Mouse (Mus musculus): ENCODE measurements around the gene Tenm3.

DNA sequence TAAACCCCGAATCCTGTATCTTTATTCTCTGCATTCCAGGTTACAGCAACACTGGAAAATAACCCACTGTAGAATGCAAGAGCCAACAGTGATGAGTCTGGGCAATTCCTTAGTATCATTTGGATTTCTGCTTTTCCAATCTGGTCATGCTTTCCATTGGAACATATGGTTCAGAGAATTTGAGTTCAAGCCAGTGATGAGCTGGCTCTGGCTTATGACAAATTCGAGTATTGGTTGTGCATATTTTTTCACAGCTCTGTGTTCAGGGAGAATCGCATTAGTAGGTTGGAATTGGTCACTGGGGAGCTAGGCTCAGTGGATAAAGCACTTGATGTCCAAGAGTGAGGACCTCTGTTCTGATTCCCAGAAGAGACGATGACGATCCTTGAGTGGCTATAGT, 36.8 kb upstream of the Tenm3 start:
- TF ChIP-seq MAX (IDR thresholded peaks at IDR 0.05; ENCODE audit: low read depth), result no peak
- TF ChIP-seq USF1 (IDR thresholded peaks at IDR 0.05; ENCODE audit: low read depth), result no peak
- no peak for TF ChIP-seq POLR2A (IDR thresholded peaks at IDR 0.05; ENCODE audit: insufficient read length, low read depth)
- no peak for TF ChIP-seq E2F4 (IDR thresholded peaks at IDR 0.05; ENCODE audit: insufficient read depth)
- no peak for TF ChIP-seq TCF12 (IDR thresholded peaks at IDR 0.05; ENCODE audit: insufficient read depth, poor library complexity, severe bottlenecking)
- no peak for TF ChIP-seq MYOD1 (IDR thresholded peaks at IDR 0.05; ENCODE audit: control insufficient read depth in 1 of 3, insufficient read length in 2 of 3, low read depth in 2 of 3)
- no peak for TF ChIP-seq TCF3 (IDR thresholded peaks at IDR 0.05; ENCODE audit: insufficient read length, low read depth)
- no peak for TF ChIP-seq MYOG (IDR thresholded peaks at IDR 0.05; ENCODE audit: control insufficient read depth in 1 of 3, insufficient read depth in 1 of 3, insufficient read length in 2 of 3, low read depth in 2 of 3)
- no peak for TF ChIP-seq SRF (IDR thresholded peaks at IDR 0.05; ENCODE audit: control insufficient read depth, insufficient read length, low read depth)
- no peak for TF ChIP-seq CEBPB (IDR thresholded peaks at IDR 0.05; ENCODE audit: insufficient read depth, poor library complexity, severe bottlenecking)
- no peak for TF ChIP-seq POLR2AphosphoS2 (IDR thresholded peaks at IDR 0.05; ENCODE audit: insufficient read length, low read depth)
